Mouse (Mus musculus): ENCODE measurements around the gene Zmiz1.

The Zmiz1 gene

DNA sequence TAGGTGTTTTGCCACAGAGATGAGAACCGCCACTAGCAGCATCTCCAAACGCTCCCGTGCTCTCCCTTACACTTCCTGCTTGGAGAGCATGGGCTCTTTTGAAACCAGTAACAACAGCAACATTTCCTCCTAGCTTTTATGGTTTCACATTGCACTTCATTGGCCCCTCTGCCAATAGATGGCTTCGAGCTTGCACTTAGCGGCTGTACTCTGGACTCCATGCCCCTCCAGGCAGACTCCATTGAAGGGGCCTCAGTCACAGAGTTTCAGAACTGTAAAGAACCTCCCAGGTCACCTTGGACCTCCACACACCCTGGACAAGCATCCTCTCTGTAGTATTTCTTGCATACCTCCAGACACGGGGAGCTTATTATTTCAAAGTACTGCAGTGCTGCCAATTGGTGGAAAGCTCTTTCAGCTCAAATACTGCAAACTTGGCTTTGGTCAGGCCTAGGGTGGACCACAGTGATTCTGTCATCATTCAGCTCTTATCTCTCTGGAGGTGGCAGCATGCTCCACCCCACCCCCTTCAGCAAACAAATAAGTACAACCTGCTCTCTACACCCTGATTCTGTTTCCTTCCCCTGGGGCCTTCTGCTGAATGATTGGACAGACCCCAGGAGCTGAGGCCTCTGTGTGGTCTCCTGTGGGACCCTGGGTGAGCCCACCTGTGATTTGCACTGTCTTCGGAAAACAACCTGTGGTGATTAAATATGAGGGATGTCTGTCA lies 227.4 kb downstream of the Zmiz1 start:
- no peaks in the 10 kb centered on the region for H3K9me3 ChIP-seq (ENCODE audit: low read length)
- H3K4me1 ChIP-seq (replicated peaks; ENCODE audit: low read depth, low read length) = peaks cover 16% of the 10 kb centered on the region
- H3K27me3 ChIP-seq (ENCODE audit: insufficient read depth, low read length) = peaks cover 20% of the 10 kb centered on the region
- no peaks in the 10 kb centered on the region for H3K36me3 ChIP-seq (ENCODE audit: insufficient read depth, low read length)
- no peak overlapping the region for H3K4me3 ChIP-seq (replicated peaks; ENCODE audit: low read length)
- TF ChIP-seq POU5F1 (IDR thresholded peaks at IDR 0.05; ENCODE audit: borderline replicate concordance, low read length) = no peak
- no peak for TF ChIP-seq CTCF (conservative IDR thresholded peaks at IDR 0.05; ENCODE audit: low read length)
- TF ChIP-seq NANOG (IDR thresholded peaks at IDR 0.05; ENCODE audit: borderline replicate concordance, low read length) = no peak

DNA sequence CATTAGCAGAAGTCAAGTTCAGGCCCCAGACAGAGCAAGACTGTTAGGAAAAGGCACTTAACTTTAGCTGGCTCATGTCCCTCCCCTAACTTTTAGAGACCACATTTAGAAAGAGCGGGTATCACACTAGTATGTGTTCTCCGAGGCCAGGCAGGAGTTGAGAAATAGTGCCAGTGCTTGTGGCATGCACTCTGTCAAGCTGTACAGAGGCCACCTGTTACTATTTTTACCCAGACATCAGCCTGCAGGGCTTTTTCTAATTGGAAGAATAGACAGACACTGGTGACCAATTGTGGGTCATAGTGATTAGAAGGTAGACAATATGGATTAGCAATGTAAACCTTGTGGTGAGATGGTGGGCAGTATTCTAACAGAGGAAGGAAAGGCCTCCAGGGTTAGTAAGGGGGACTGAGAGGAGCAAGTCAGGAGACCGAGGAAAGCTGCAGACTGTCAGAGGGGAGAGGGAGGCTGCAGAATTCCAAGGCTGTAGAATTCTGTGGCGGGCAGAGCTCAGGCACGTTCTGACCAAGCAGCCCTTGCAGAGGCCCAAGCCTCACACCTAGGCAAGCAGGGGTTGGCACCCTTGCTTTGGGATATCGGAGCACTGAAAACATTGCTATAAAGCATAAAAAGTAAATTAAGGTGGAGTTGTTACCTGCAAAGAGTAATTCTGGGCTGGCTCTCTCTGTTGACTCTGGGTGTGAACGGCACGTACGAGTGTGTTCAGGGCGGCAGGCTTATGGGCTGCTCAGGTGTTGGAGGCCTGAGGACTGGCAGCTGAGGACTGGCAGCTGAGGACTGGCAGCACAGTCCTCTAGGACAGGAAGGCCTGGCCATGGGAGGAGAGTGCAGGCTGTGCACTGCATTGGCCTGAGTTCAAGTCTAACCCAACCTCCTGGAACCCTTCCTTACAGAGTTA lies 228.3 kb downstream of the Zmiz1 start:
- peaks cover 29% of the 10 kb centered on the region for H3K27me3 ChIP-seq (ENCODE audit: insufficient read depth, low read length)
- H3K4me3 ChIP-seq (replicated peaks; ENCODE audit: low read length) = no peak overlapping the region
- peaks cover 20% of the 10 kb centered on the region for H3K4me1 ChIP-seq (replicated peaks; ENCODE audit: low read depth, low read length)
- TF ChIP-seq NANOG (IDR thresholded peaks at IDR 0.05; ENCODE audit: borderline replicate concordance, low read length) (no peak), POU5F1 (IDR thresholded peaks at IDR 0.05; ENCODE audit: borderline replicate concordance, low read length) (no peak), CTCF (conservative IDR thresholded peaks at IDR 0.05; ENCODE audit: low read length) (no peak)
- H3K9me3 ChIP-seq (ENCODE audit: low read length) = no peaks in the 10 kb centered on the region
- H3K36me3 ChIP-seq (ENCODE audit: insufficient read depth, low read length) = no peaks in the 10 kb centered on the region

DNA sequence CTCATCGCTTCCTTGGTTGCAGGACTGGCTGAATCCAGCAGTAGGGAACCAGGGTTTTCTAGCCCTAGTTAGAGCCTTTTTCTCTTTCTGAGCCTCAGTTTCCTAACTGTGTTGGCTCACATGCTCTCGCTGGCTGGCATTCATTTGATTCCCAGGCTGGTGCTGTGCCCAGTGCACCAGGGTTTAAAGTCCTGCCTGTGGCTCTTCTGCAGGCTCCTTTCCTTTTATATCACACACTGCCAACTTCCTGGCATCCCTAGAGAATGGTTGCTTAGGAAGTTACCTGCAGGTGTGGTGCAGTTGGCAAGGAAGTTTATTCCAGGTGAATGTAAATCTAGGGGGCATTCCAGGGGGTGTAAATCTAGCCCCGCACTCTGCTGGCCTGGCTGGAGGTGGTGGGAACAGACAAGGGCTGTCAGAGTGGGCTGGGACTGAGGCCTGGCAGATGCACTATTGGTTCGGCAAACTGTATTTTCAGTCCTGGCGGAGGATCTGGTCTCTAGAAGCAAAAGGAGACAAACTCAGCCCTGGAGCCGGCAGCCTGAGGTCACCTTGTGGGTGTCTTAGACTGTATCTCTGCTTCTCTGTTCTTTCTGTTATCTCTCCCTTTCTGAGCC lies 234.4 kb downstream of the Zmiz1 start:
- peaks cover 64% of the 10 kb centered on the region for H3K4me1 ChIP-seq (replicated peaks; ENCODE audit: low read depth, low read length)
- no peak for TF ChIP-seq NANOG (IDR thresholded peaks at IDR 0.05; ENCODE audit: borderline replicate concordance, low read length)
- TF ChIP-seq CTCF (conservative IDR thresholded peaks at IDR 0.05; ENCODE audit: low read length) = no peak
- no peak for TF ChIP-seq POU5F1 (IDR thresholded peaks at IDR 0.05; ENCODE audit: borderline replicate concordance, low read length)

DNA sequence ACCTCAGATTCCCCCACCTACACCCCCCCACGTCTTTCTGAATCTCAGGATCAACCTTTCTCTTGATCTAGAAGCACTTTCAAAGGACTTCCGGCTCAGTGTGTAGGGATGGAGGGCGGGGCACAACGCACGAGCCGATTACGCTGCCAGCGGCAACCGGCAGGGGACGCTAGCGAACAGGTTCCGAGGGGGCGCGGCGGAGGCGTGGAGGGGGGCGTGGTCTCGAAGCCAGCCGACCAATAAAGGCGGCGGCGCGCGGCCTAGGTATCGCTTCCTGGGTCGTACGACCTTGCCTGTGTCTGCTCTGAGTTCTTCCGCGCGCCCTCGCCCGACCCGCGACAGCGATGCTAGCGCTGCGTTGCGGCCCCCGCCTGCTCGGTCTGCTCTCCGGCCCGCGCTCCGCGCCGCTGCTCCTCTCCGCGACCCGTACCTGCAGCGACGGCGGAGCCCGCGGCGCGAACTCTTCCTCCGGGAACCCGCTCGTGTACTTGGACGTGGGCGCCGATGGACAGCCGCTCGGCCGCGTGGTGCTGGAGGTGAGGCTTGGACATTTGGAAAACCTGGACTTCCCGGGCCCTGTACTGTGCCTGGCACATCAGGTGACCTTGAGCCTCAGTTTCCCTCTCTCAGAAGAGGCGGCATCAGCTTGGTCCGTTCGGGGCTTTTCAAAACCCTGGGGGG lies 235.0 kb downstream of the Zmiz1 start, which contains the start of gene Ppif:
Ppif (plus strand) TSS at position 267 of the 681 bp plus-strand sequence.
- H3K4me1 ChIP-seq (replicated peaks; ENCODE audit: low read depth, low read length) = peaks cover 64% of the 10 kb centered on the region
- no peaks in the 10 kb centered on the region for H3K9me3 ChIP-seq (ENCODE audit: low read length)
- TF ChIP-seq NANOG (IDR thresholded peaks at IDR 0.05; ENCODE audit: borderline replicate concordance, low read length) = no peak
- TF ChIP-seq CTCF (conservative IDR thresholded peaks at IDR 0.05; ENCODE audit: low read length) = peak; percentile 78
- H3K27me3 ChIP-seq (ENCODE audit: insufficient read depth, low read length) = peaks cover 15% of the 10 kb centered on the region; the same call in 1 of the 2 replicates
- peaks cover 39% of the 10 kb centered on the region for H3K36me3 ChIP-seq (ENCODE audit: insufficient read depth, low read length)
- peak within 1 kb of the TSS; percentile 94 for H3K4me3 ChIP-seq (replicated peaks; ENCODE audit: low read length)

More for the DNA sequence above, 234.4 kb downstream of the Zmiz1 start:
- Histone ChIP-seq H3K27me3 (ENCODE audit: insufficient read depth, low read length) (peaks cover 19% of the 10 kb centered on the region), H3K36me3 (ENCODE audit: insufficient read depth, low read length) (peaks cover 32% of the 10 kb centered on the region), H3K4me3 (replicated peaks; ENCODE audit: low read length) (peak overlapping the region; percentile 94), H3K9me3 (ENCODE audit: low read length) (no peaks in the 10 kb centered on the region)

DNA sequence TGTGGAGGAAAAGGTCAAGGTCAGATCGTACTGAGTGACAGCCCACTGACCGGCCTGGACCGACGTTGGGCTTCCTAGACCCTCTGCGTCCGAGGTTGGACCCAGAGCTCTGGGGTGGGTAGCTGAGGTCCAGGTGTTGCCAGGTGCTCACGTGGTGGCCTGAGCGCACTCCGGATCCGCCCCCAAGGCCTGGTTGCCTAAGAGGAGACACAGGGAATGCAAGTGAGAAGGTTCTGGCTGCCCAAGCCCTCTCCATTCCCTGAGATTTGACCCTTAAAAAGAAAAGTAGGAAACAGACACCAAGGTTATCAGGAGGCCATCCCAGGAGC lies 235.5 kb downstream of the Zmiz1 start:
- Histone ChIP-seq H3K4me1 (replicated peaks; ENCODE audit: low read depth, low read length) (peaks cover 64% of the 10 kb centered on the region), H3K36me3 (ENCODE audit: insufficient read depth, low read length) (peaks cover 44% of the 10 kb centered on the region), H3K4me3 (replicated peaks; ENCODE audit: low read length) (peak overlapping the region; percentile 94), H3K27me3 (ENCODE audit: insufficient read depth, low read length) (peaks cover 12% of the 10 kb centered on the region; the same call in 1 of the 2 replicates), H3K9me3 (ENCODE audit: low read length) (no peaks in the 10 kb centered on the region)
- no peak for TF ChIP-seq NANOG (IDR thresholded peaks at IDR 0.05; ENCODE audit: borderline replicate concordance, low read length)
- no peak for TF ChIP-seq POU5F1 (IDR thresholded peaks at IDR 0.05; ENCODE audit: borderline replicate concordance, low read length)
- TF ChIP-seq CTCF (conservative IDR thresholded peaks at IDR 0.05; ENCODE audit: low read length) = no peak

DNA sequence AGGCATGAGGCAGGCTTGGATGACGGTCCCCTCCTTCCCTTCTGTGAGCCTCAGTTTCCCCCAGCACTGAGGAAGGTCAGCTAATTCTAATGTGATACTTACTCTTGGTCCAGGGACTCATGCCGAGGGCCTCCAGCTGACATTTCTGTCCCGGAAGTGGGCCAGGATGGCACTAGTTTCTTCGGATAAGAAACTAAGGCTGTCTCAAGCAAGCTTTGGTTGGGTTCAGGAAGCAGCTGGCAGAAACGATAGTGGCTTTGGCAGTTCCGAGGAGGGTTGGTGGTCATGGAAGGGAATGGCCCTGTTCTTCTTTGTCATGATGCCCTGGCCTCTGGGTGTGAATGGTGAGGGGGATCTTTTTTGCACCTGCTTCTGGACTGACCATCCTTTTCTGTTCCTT lies 236.1 kb downstream of the Zmiz1 start:
- H3K9me3 ChIP-seq (ENCODE audit: low read length) = no peaks in the 10 kb centered on the region
- H3K4me1 ChIP-seq (replicated peaks; ENCODE audit: low read depth, low read length) = peaks cover 59% of the 10 kb centered on the region
- peaks cover 12% of the 10 kb centered on the region; the same call in 1 of the 2 replicates for H3K27me3 ChIP-seq (ENCODE audit: insufficient read depth, low read length)
- no peak for TF ChIP-seq CTCF (conservative IDR thresholded peaks at IDR 0.05; ENCODE audit: low read length)
- no peak for TF ChIP-seq NANOG (IDR thresholded peaks at IDR 0.05; ENCODE audit: borderline replicate concordance, low read length)
- no peak for TF ChIP-seq POU5F1 (IDR thresholded peaks at IDR 0.05; ENCODE audit: borderline replicate concordance, low read length)
- H3K4me3 ChIP-seq (replicated peaks; ENCODE audit: low read length) = peak overlapping the region; percentile 94
- peaks cover 49% of the 10 kb centered on the region for H3K36me3 ChIP-seq (ENCODE audit: insufficient read depth, low read length)

DNA sequence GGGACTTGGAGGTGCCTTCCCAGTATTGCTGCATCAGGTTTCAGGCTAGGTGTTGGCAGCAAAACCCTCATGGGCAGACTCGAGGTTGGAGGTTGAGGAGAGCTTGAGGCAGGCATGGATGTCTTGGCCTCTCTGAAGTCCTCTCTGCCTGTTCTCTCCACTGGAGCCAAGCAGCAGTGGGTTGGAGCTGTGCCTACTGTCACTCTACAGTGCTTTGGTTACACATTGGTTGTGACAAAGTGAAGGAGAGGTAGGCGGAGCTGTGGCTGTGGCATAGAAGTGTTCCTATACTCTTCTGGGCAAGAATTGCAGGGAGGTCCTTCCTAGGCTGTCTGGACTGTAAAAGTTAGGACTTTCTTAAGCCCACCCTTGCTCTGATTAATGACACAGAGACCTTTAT lies 237.4 kb downstream of the Zmiz1 start:
- no peak for TF ChIP-seq CTCF (conservative IDR thresholded peaks at IDR 0.05; ENCODE audit: low read length)
- TF ChIP-seq POU5F1 (IDR thresholded peaks at IDR 0.05; ENCODE audit: borderline replicate concordance, low read length) = no peak
- no peak for TF ChIP-seq NANOG (IDR thresholded peaks at IDR 0.05; ENCODE audit: borderline replicate concordance, low read length)
- H3K4me1 ChIP-seq (replicated peaks; ENCODE audit: low read depth, low read length) = peaks cover 59% of the 10 kb centered on the region

More for the DNA sequence above, 237.4 kb downstream of the Zmiz1 start:
- Histone ChIP-seq H3K27me3 (ENCODE audit: insufficient read depth, low read length) (peaks cover 10% of the 10 kb centered on the region; the same call in 1 of the 2 replicates), H3K36me3 (ENCODE audit: insufficient read depth, low read length) (peaks cover 59% of the 10 kb centered on the region), H3K4me3 (replicated peaks; ENCODE audit: low read length) (0 out of 2 replicates have a peak overlapping the region, but pooled peaks have one; percentile 4), H3K9me3 (ENCODE audit: low read length) (no peaks in the 10 kb centered on the region)
